Mouse (Mus musculus): Measurements from ENCODE around the gene Slc22a2. TPM values are rescaled to one million over a fixed set of nuclear protein-coding genes. Genes with fewer than 3 reads are reported as not detected.

The Slc22a2 gene
- polyA plus RNA-seq, 1 experiment from 2014 or later, result not detected

DNA sequence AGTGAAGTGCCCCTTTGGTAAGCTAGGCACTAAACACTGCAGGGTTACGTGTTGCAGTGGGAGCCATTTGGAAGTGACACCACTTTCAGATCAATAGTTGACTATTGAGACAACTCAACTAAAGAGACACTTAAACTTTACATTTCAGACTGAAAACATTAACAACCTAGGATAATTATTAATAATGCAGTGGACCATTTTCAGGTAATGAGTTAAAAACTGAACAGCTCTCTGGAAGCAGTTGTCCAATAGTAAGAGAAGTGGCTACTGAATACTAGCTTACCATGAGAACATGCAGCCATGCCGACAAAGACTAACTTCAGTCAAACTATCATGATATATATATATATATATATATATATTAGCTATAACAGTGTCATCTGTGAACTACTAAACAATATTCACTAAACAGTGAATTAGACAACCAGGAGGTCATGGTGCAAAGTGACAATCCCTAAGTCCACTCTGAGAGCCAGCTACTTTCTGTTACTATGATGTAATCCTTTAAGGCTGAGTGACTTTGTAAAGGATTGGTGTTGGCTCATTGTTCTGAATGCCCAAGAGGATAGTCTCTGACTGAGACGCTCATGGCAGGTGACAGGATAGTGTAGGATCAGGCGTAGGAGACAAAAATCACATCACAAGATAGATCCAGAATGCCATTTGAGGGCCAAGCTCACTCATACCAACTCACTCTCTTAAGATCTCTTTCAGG, 7.1 kb downstream of the Slc22a2 start:
- WGBS (ENCODE audit: insufficient replicate concordance), result 70% methylated on average over 4 of the region's 4 CpGs
- no peak for ATAC-seq
- no peaks in the 10 kb centered on the region for H3K4me1 ChIP-seq
- no peaks in the 10 kb centered on the region for H3K36me3 ChIP-seq
- no peaks in the 10 kb centered on the region for H3K9me3 ChIP-seq (replicated peaks)
- no peaks in the 10 kb centered on the region; the same call in 1 of the 2 replicates for H3K27me3 ChIP-seq (replicated peaks)
- H3K9ac ChIP-seq, result no peak overlapping the region
- no peak overlapping the region for H3K4me2 ChIP-seq
- no peak overlapping the region for H3K27ac ChIP-seq
- H3K4me3 ChIP-seq, result no peak overlapping the region

- ATAC-seq, result no peak
- H3K36me3 ChIP-seq, result no peaks in the 10 kb centered on the region
- no peak overlapping the region for H3K9ac ChIP-seq
- H3K27ac ChIP-seq, result no peak overlapping the region
- no peaks in the 10 kb centered on the region for H3K4me1 ChIP-seq
- H3K9me3 ChIP-seq (replicated peaks), result peaks cover 6% of the 10 kb centered on the region
- H3K4me3 ChIP-seq, result no peak overlapping the region
- WGBS (ENCODE audit: insufficient replicate concordance), result 71% methylated on average over 13 of the region's 13 CpGs
- H3K4me2 ChIP-seq, result no peak overlapping the region
- H3K27me3 ChIP-seq (replicated peaks), result no peaks in the 10 kb centered on the region
These were observed 12.0 kb downstream of the Slc22a2 start for GRCm38 (mm10) chr17:12595846-12596515.

DNA sequence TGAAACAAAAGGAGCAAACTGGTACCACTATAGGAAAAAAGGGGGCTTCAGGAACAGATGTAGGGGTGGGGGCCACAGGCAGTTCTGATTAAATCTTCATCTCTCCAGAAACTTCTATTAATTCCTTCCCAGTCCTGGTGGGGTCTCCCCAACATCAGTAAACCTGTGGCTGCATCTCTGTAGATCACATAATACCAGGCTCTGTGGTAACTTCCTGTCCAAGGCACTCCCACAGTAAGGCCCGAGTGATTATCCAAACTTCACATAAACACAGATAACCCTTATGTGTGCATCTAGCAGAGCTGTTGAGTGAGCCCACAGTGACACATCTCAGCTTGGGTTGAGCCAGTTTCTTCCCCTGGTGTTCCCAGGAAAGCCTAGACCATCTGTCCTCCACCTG, 22.7 kb downstream of the Slc22a2 start:
- WGBS (ENCODE audit: insufficient replicate concordance), result 0% methylated on average over 1 of the region's 1 CpGs
- H3K4me1 ChIP-seq, result no peaks in the 10 kb centered on the region
- H3K4me3 ChIP-seq, result no peak overlapping the region
- H3K4me2 ChIP-seq, result no peak overlapping the region
- H3K27ac ChIP-seq, result no peak overlapping the region
- no peak overlapping the region for H3K9ac ChIP-seq
- H3K27me3 ChIP-seq (replicated peaks), result no peaks in the 10 kb centered on the region
- no peaks in the 10 kb centered on the region for H3K9me3 ChIP-seq (replicated peaks)
- H3K36me3 ChIP-seq, result no peaks in the 10 kb centered on the region
- no peak for ATAC-seq

GRCm38 (mm10) chr17:12607202-12607601, 23.3 kb downstream of the Slc22a2 start:
- Histone ChIP-seq H3K9ac (no peak overlapping the region), H3K9me3 (replicated peaks) (no peaks in the 10 kb centered on the region), H3K4me3 (no peak overlapping the region), H3K27me3 (replicated peaks) (no peaks in the 10 kb centered on the region), H3K4me2 (no peak overlapping the region), H3K4me1 (no peaks in the 10 kb centered on the region), H3K36me3 (no peaks in the 10 kb centered on the region), H3K27ac (no peak overlapping the region)
- no peak for ATAC-seq

- H3K27me3 ChIP-seq (replicated peaks), result no peaks in the 10 kb centered on the region
- no peak overlapping the region for H3K4me3 ChIP-seq
- no peaks in the 10 kb centered on the region for H3K4me1 ChIP-seq
- no peaks in the 10 kb centered on the region for H3K9me3 ChIP-seq (replicated peaks)
- no peaks in the 10 kb centered on the region for H3K36me3 ChIP-seq
- H3K27ac ChIP-seq, result no peak overlapping the region
- no peak overlapping the region for H3K4me2 ChIP-seq
- no peak overlapping the region for H3K9ac ChIP-seq
- WGBS (ENCODE audit: insufficient replicate concordance), result 66% methylated on average over 15 of the region's 15 CpGs
- ATAC-seq, result no peak
These were observed 30.8 kb downstream of the Slc22a2 start for GRCm38 (mm10) chr17:12614511-12615385.

DNA sequence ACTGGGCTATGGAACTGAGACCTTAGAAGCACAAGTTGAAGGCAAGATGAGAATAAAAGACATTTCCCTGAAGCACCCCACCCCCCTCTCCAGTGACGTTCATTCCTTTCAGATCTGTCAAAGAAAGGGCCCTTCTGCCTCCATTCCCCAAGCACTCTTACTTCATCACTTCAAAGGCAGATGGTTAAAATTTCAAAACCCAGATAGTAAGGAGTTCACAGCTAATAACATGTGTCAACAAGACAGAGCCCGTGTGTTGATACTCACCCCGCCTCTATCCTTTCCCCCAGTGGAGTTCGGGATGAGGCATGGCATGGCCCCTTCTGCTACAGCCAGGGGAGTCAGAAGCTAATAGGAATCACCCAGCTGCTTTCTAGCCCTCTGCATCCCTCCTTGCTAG, 31.5 kb downstream of the Slc22a2 start:
- no peak overlapping the region for H3K9ac ChIP-seq
- 55% methylated on average over 4 of the region's 4 CpGs for WGBS (ENCODE audit: insufficient replicate concordance)
- no peak for ATAC-seq

GRCm38 (mm10) chr17:12619641-12620040, 35.7 kb downstream of the Slc22a2 start:
- H3K4me3 ChIP-seq, result no peak overlapping the region
- no peaks in the 10 kb centered on the region for H3K4me1 ChIP-seq
- H3K36me3 ChIP-seq, result no peaks in the 10 kb centered on the region
- no peak overlapping the region for H3K4me2 ChIP-seq
- 54% methylated on average over 2 of the region's 2 CpGs for WGBS (ENCODE audit: insufficient replicate concordance)
- no peak overlapping the region for H3K9ac ChIP-seq
- peaks cover 6% of the 10 kb centered on the region for H3K9me3 ChIP-seq (replicated peaks)
- no peak overlapping the region for H3K27ac ChIP-seq
- no peaks in the 10 kb centered on the region for H3K27me3 ChIP-seq (replicated peaks)
- ATAC-seq, result no peak

More for the DNA sequence above, 31.5 kb downstream of the Slc22a2 start:
- Histone ChIP-seq H3K4me2 (no peak overlapping the region), H3K9me3 (replicated peaks) (no peaks in the 10 kb centered on the region), H3K27ac (no peak overlapping the region), H3K4me1 (no peaks in the 10 kb centered on the region), H3K27me3 (replicated peaks) (no peaks in the 10 kb centered on the region), H3K4me3 (no peak overlapping the region), H3K36me3 (no peaks in the 10 kb centered on the region)

DNA sequence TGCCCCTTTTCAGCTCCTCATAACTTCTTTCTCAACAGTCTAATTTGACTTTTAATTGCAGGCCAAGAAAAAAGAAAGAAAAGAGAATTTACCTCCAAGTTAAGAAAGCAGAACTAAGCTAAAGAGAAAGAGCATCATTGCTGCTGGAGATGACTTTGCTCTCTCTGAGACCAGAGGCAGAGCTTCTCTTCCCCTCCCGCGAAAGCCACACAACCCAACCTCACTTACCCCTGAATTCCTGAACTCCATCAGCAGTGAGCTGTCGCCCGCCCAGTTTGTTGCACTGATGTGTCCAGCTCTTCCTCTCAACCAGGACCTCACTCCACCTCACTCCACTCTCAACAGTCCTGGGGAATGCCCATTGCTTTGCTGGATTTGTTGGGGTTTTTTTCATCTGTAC, 44.1 kb downstream of the Slc22a2 start:
- Histone ChIP-seq H3K4me2 (no peak overlapping the region), H3K4me3 (no peak overlapping the region), H3K4me1 (no peaks in the 10 kb centered on the region), H3K27me3 (replicated peaks) (peaks cover 14% of the 10 kb centered on the region; the same call in 1 of the 2 replicates), H3K36me3 (no peaks in the 10 kb centered on the region), H3K27ac (no peak overlapping the region), H3K9ac (no peak overlapping the region), H3K9me3 (replicated peaks) (peaks cover 25% of the 10 kb centered on the region)
- ATAC-seq, result no peak
- WGBS (ENCODE audit: insufficient replicate concordance), result 44% methylated on average over 4 of the region's 4 CpGs

DNA sequence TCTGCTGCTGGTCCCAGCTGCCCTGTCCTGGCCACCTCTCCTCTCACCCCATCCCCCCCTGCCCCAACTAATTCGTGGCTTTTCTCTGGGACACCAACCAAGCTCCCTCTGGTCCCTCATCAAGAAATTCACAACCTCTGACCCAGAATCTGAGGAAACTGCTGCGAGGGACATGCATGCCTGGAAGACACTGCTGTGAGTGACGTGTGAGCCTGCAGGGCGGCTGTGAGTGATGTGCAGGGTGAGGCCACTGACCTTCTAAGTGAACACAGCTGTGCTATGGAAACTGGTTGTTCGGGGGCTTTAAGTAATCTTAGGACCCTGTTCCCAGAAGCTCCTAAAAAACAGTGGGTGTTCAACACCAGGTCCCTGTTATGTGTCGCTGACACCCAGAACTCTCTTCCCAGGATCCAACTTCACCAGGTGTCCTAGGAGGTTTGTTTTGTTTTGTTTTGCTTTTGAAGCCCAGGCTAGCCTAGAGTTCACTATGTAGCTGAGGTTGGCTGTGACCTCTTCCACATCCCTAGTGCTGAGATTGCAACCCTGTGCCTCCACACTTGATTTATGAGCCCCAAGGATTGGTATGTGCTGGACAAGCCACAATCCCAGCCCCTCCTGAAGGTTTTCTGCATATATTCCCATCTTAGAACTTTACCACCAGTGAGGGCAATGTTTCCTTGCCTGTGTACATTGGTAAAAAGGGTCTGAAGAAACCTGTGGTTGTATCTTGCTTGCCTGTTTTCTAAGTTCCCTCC, 47.2 kb downstream of the Slc22a2 start:
- Histone ChIP-seq H3K27ac (no peak overlapping the region), H3K4me2 (no peak overlapping the region), H3K9me3 (replicated peaks) (0 out of 2 replicates have a peak, but pooled peaks cover 5% of the 10 kb centered on the region), H3K9ac (no peak overlapping the region), H3K4me1 (no peaks in the 10 kb centered on the region), H3K36me3 (no peaks in the 10 kb centered on the region), H3K4me3 (no peak overlapping the region), H3K27me3 (replicated peaks) (peaks cover 24% of the 10 kb centered on the region; the same call in 1 of the 2 replicates)
- 39% methylated on average over 6 of the region's 6 CpGs for WGBS (ENCODE audit: insufficient replicate concordance)
- no peak for ATAC-seq

- H3K9ac ChIP-seq, result no peak overlapping the region
- H3K4me2 ChIP-seq, result no peak overlapping the region
- no peaks in the 10 kb centered on the region for H3K4me1 ChIP-seq
- H3K27me3 ChIP-seq (replicated peaks), result peaks cover 24% of the 10 kb centered on the region; the same call in 1 of the 2 replicates
- no peak overlapping the region for H3K4me3 ChIP-seq
- no peaks in the 10 kb centered on the region for H3K9me3 ChIP-seq (replicated peaks)
- peak; percentile 52; the same call in 1 of the 2 replicates for ATAC-seq
- no peaks in the 10 kb centered on the region for H3K36me3 ChIP-seq
- 43% methylated on average over 7 of the region's 7 CpGs for WGBS (ENCODE audit: insufficient replicate concordance)
- no peak overlapping the region for H3K27ac ChIP-seq
These were observed 48.1 kb downstream of the Slc22a2 start for GRCm38 (mm10) chr17:12631771-12632600.

GRCm38 (mm10) chr17:12634814-12635213, 50.9 kb downstream of the Slc22a2 start:
- WGBS (ENCODE audit: insufficient replicate concordance), result 51% methylated on average over 4 of the region's 4 CpGs
- Histone ChIP-seq H3K4me3 (no peak overlapping the region), H3K4me2 (no peak overlapping the region), H3K27ac (no peak overlapping the region), H3K9ac (no peak overlapping the region), H3K36me3 (no peaks in the 10 kb centered on the region), H3K4me1 (no peaks in the 10 kb centered on the region), H3K27me3 (replicated peaks) (peaks cover 35% of the 10 kb centered on the region), H3K9me3 (replicated peaks) (peaks cover 4% of the 10 kb centered on the region; the same call in 1 of the 2 replicates)
- no peak for ATAC-seq
